Mouse (Mus musculus): ENCODE measurements around the gene Fpr-rs7. TPM values are rescaled to one million over a fixed set of nuclear protein-coding genes. Genes with fewer than 3 reads are reported as not detected.

The Fpr-rs7 gene
- total RNA-seq (2023) = not detected in 4 replicates

DNA sequence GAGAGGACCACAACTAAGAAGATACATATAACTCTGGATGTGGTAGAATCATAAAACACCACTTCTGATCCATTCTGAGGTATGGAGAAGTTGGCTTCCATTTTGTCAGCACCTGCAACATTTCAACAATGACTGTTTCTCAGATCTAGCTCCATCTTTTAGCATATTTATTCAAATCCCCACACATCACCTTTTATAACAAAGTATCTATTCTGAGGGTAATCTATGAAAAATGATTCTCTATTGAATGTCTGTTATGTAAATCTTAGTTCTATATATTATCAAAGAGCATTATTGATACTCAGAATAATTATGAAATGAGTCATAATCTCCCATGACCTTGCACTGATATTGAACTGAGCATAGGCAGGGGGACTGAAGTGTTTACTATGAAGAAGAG, at the start of gene Fpr-rs7:
Fpr-rs7 (minus strand) TSS at position 101 of the 400 bp plus-strand sequence.

Other genes with a start within 250 kb of the Fpr-rs7 start
- not detected in 4 replicates for gene Vmn2r104, start 65.9 kb downstream of the Fpr-rs7 start, total RNA-seq (2023)
- not detected in 4 replicates for gene Fpr-rs6, start 68.9 kb upstream of the Fpr-rs7 start, total RNA-seq (2023)
- not detected in 4 replicates for gene Vmn2r105, start 120.8 kb upstream of the Fpr-rs7 start, total RNA-seq (2023)
- gene Vmn2r106, start 171.3 kb upstream of the Fpr-rs7 start, total RNA-seq (2023) = not detected in 4 replicates
- gene Vmn2r107, start 231.0 kb upstream of the Fpr-rs7 start, total RNA-seq (2023) = not detected in 4 replicates